Mouse (Mus musculus): Measurements from ENCODE around the gene Zfp597. TPM values are rescaled to one million over a fixed set of nuclear protein-coding genes. Genes with fewer than 3 reads are reported as not detected.
"Not testable (repeated sequence)": the region's sequence is repeated elsewhere in the genome, so short reads cannot be mapped to it uniquely, and the experiment has no call there.

Gene Zfp597
- polyA plus RNA-seq, 1 experiment from 2014 or later: 5.4 TPM

- Histone ChIP-seq H3K27ac (no peak overlapping the region), H3K9me3 (no peaks in the 10 kb centered on the region), H3K36me3 (no peaks in the 10 kb centered on the region), H3K4me3 (no peak overlapping the region), H3K4me1 (peaks cover 7% of the 10 kb centered on the region), H3K27me3 (ENCODE audit: insufficient read depth, poor library complexity, severe bottlenecking) (no peaks in the 10 kb centered on the region)
- 78% methylated on average over 3 of the region's 3 CpGs for WGBS
- no peak for DNase-seq (ENCODE audit: low spot score)
These were observed 35.9 kb downstream of the Zfp597 start for GRCm38 (mm10) chr16:3848416-3848815.

- no peaks in the 10 kb centered on the region for H3K9me3 ChIP-seq
These were observed 36.5 kb downstream of the Zfp597 start for GRCm38 (mm10) chr16:3847871-3848270.

GRCm38 (mm10) chr16:3846711-3847518 is 37.4 kb downstream of the Zfp597 start, which contains the start of gene Zfp174:
Zfp174 (plus strand) TSS chr16:3847268.
- no peaks in the 10 kb centered on the region for H3K27me3 ChIP-seq (ENCODE audit: insufficient read depth, poor library complexity, severe bottlenecking)
- H3K27ac ChIP-seq: peak within 1 kb of the TSS; percentile 84
- H3K36me3 ChIP-seq: no peaks in the 10 kb centered on the region
- H3K9me3 ChIP-seq: no peaks in the 10 kb centered on the region
- peak; percentile 98 for DNase-seq (ENCODE audit: low spot score)
- 2% methylated on average over 38 of the region's 38 CpGs for WGBS
- H3K4me1 ChIP-seq: peaks cover 7% of the 10 kb centered on the region
- H3K4me3 ChIP-seq: peak within 1 kb of the TSS; percentile 76

More at GRCm38 (mm10) chr16:3847871-3848270, 36.5 kb downstream of the Zfp597 start:
- Histone ChIP-seq H3K27me3 (ENCODE audit: insufficient read depth, poor library complexity, severe bottlenecking) (no peaks in the 10 kb centered on the region), H3K4me3 (peak overlapping the region; percentile 76), H3K27ac (peak overlapping the region; percentile 84; the same call in 1 of the 2 replicates), H3K4me1 (peaks cover 7% of the 10 kb centered on the region), H3K36me3 (no peaks in the 10 kb centered on the region)
- 60% methylated on average over 4 of the region's 4 CpGs for WGBS
- no peak for DNase-seq (ENCODE audit: low spot score)

GRCm38 (mm10) chr16:3843796-3844195 is 40.6 kb downstream of the Zfp597 start:
- Histone ChIP-seq H3K4me3 (no peak overlapping the region), H3K4me1 (peaks cover 7% of the 10 kb centered on the region), H3K27me3 (ENCODE audit: insufficient read depth, poor library complexity, severe bottlenecking) (peaks cover 3% of the 10 kb centered on the region; the same call in 1 of the 2 replicates), H3K9me3 (no peaks in the 10 kb centered on the region), H3K36me3 (no peaks in the 10 kb centered on the region), H3K27ac (no peak overlapping the region)
- DNase-seq (ENCODE audit: low spot score): no peak
- 67% methylated on average over 1 of the region's 1 CpGs for WGBS

- H3K4me1 ChIP-seq: peaks cover 5% of the 10 kb centered on the region
- H3K27me3 ChIP-seq (ENCODE audit: insufficient read depth, poor library complexity, severe bottlenecking): peaks cover 6% of the 10 kb centered on the region; the same call in 1 of the 2 replicates
- H3K36me3 ChIP-seq: no peaks in the 10 kb centered on the region
- H3K27ac ChIP-seq: no peak overlapping the region
- no peak overlapping the region for H3K4me3 ChIP-seq
- no peaks in the 10 kb centered on the region for H3K9me3 ChIP-seq
- DNase-seq (ENCODE audit: low spot score): no peak
- WGBS: 27% methylated on average over 4 of the region's 4 CpGs
These were observed 41.4 kb downstream of the Zfp597 start for GRCm38 (mm10) chr16:3842989-3843388.

- H3K36me3 ChIP-seq: no peaks in the 10 kb centered on the region
- H3K27ac ChIP-seq: no peak overlapping the region
- WGBS: 56% methylated on average over 17 of the region's 17 CpGs
- no peak for DNase-seq (ENCODE audit: low spot score)
- H3K27me3 ChIP-seq (ENCODE audit: insufficient read depth, poor library complexity, severe bottlenecking): peaks cover 6% of the 10 kb centered on the region; the same call in 1 of the 2 replicates
- no peaks in the 10 kb centered on the region for H3K9me3 ChIP-seq
- no peaks in the 10 kb centered on the region; the same call in 1 of the 2 replicates for H3K4me1 ChIP-seq
- no peak overlapping the region for H3K4me3 ChIP-seq
These were observed 45.0 kb downstream of the Zfp597 start for GRCm38 (mm10) chr16:3839157-3839885.

- WGBS: 85% methylated on average over 2 of the region's 2 CpGs
- H3K9me3 ChIP-seq: no peaks in the 10 kb centered on the region
- no peak overlapping the region for H3K27ac ChIP-seq
- DNase-seq (ENCODE audit: low spot score): no peak
- H3K4me3 ChIP-seq: no peak overlapping the region
- no peaks in the 10 kb centered on the region for H3K4me1 ChIP-seq
- peaks cover 6% of the 10 kb centered on the region; the same call in 1 of the 2 replicates for H3K27me3 ChIP-seq (ENCODE audit: insufficient read depth, poor library complexity, severe bottlenecking)
- no peaks in the 10 kb centered on the region for H3K36me3 ChIP-seq
These were observed 48.9 kb downstream of the Zfp597 start for GRCm38 (mm10) chr16:3835461-3835860.

- DNase-seq (ENCODE audit: low spot score): no peak
These were observed 53.7 kb downstream of the Zfp597 start, which contains the start of gene Olfr15 for GRCm38 (mm10) chr16:3830588-3831109. Olfr15 (plus strand) TSS chr16:3830878.

GRCm38 (mm10) chr16:3829727-3830126 is 54.6 kb downstream of the Zfp597 start:
- H3K27ac ChIP-seq: no peak overlapping the region
- no peaks in the 10 kb centered on the region for H3K4me1 ChIP-seq
- no peaks in the 10 kb centered on the region for H3K27me3 ChIP-seq (ENCODE audit: insufficient read depth, poor library complexity, severe bottlenecking)
- H3K9me3 ChIP-seq: no peaks in the 10 kb centered on the region
- H3K4me3 ChIP-seq: no peak overlapping the region
- 81% methylated on average over 2 of the region's 2 CpGs for WGBS
- H3K36me3 ChIP-seq: no peaks in the 10 kb centered on the region
- no peak for DNase-seq (ENCODE audit: low spot score)

More at GRCm38 (mm10) chr16:3830588-3831109, 53.7 kb downstream of the Zfp597 start, which contains the start of gene Olfr15:
- H3K27me3 ChIP-seq (ENCODE audit: insufficient read depth, poor library complexity, severe bottlenecking): no peaks in the 10 kb centered on the region
- no peaks in the 10 kb centered on the region for H3K4me1 ChIP-seq
- no peaks in the 10 kb centered on the region for H3K36me3 ChIP-seq
- no peaks in the 10 kb centered on the region for H3K9me3 ChIP-seq
- no peak within 1 kb of the TSS for H3K27ac ChIP-seq
- no peak within 1 kb of the TSS for H3K4me3 ChIP-seq

- no peak overlapping the region for H3K27ac ChIP-seq
- no peak for DNase-seq (ENCODE audit: low spot score)
- WGBS: 55% methylated on average over 3 of the region's 3 CpGs
These were observed 56.3 kb downstream of the Zfp597 start for GRCm38 (mm10) chr16:3828021-3828420.

GRCm38 (mm10) chr16:3820202-3820601 is 64.2 kb downstream of the Zfp597 start:
- Histone ChIP-seq H3K27ac (no peak overlapping the region), H3K36me3 (no peaks in the 10 kb centered on the region), H3K27me3 (ENCODE audit: insufficient read depth, poor library complexity, severe bottlenecking) (no peaks in the 10 kb centered on the region), H3K4me1 (no peaks in the 10 kb centered on the region), H3K9me3 (no peaks in the 10 kb centered on the region), H3K4me3 (no peak overlapping the region)
- DNase-seq (ENCODE audit: low spot score): no peak
- WGBS: 74% methylated on average over 2 of the region's 2 CpGs

More at GRCm38 (mm10) chr16:3828021-3828420, 56.3 kb downstream of the Zfp597 start:
- Histone ChIP-seq H3K4me1 (no peaks in the 10 kb centered on the region), H3K9me3 (no peaks in the 10 kb centered on the region), H3K36me3 (no peaks in the 10 kb centered on the region), H3K27me3 (ENCODE audit: insufficient read depth, poor library complexity, severe bottlenecking) (no peaks in the 10 kb centered on the region), H3K4me3 (no peak overlapping the region)

- DNase-seq (ENCODE audit: low spot score); H3K27me3 ChIP-seq (ENCODE audit: insufficient read depth, poor library complexity, severe bottlenecking); H3K27ac ChIP-seq; H3K4me3 ChIP-seq; H3K36me3 ChIP-seq; H3K4me1 ChIP-seq; H3K9me3 ChIP-seq: not testable (repeated sequence)
- 74% methylated on average over 6 of the region's 6 CpGs for WGBS
These were observed 69.7 kb downstream of the Zfp597 start for GRCm38 (mm10) chr16:3814667-3815066.

Measured in heart, embryonic 10.5 days (tissue).